Mouse (Mus musculus): Measurements from ENCODE around the gene Smpdl3b. TPM values are rescaled to one million over a fixed set of nuclear protein-coding genes. Genes with fewer than 3 reads are reported as not detected.
A peak's percentile ranks its signal among the peaks of the same experiment; 100 is the strongest.

Gene Smpdl3b
- polyA plus RNA-seq, 1 experiment from 2014 or later: 5.2 TPM

GRCm38 (mm10) chr4:132734766-132735165 lies 22.3 kb downstream of the Smpdl3b start:
- TF ChIP-seq CTCF (IDR thresholded peaks at IDR 0.05; ENCODE audit: low read depth): no peak
- TF ChIP-seq EP300 (optimal IDR thresholded peaks at IDR 0.05): no peak
- ATAC-seq (ENCODE audit: low FRiP score, low TSS enrichment) (no peak), DNase-seq (ENCODE audit: low spot score) (no peak)
- H3K27me3 ChIP-seq (ENCODE audit: control insufficient read depth, insufficient read depth, low read length): no peaks in the 10 kb centered on the region
- H3K9me3 ChIP-seq (ENCODE audit: control insufficient read depth, low read length): no peaks in the 10 kb centered on the region
- no peaks in the 10 kb centered on the region for H3K4me1 ChIP-seq (replicated peaks; ENCODE audit: control insufficient read depth, insufficient read depth)
- H3K4me3 ChIP-seq (ENCODE audit: low read depth, low read length): no peak overlapping the region
- no peak overlapping the region for H3K9ac ChIP-seq (ENCODE audit: low read length)
- H3K27ac ChIP-seq (replicated peaks): no peak overlapping the region
- 91% methylated on average over 2 of the region's 2 CpGs for WGBS
- no peak overlapping the region for H3K4me2 ChIP-seq (replicated peaks; ENCODE audit: low read depth)
- no peaks in the 10 kb centered on the region for H3K36me3 ChIP-seq (ENCODE audit: control insufficient read depth, insufficient read depth, low read length)

GRCm38 (mm10) chr4:132733071-132733770 lies 23.8 kb downstream of the Smpdl3b start:
- DNase-seq (ENCODE audit: low spot score): no peak
- H3K27ac ChIP-seq (replicated peaks): no peak overlapping the region
- WGBS: 93% methylated on average over 25 of the region's 25 CpGs
- no peaks in the 10 kb centered on the region for H3K4me1 ChIP-seq (replicated peaks; ENCODE audit: control insufficient read depth, insufficient read depth)
- H3K27me3 ChIP-seq (ENCODE audit: control insufficient read depth, insufficient read depth, low read length): no peaks in the 10 kb centered on the region
- H3K4me2 ChIP-seq (replicated peaks; ENCODE audit: low read depth): no peak overlapping the region
- peak; percentile 28 for TF ChIP-seq CTCF (IDR thresholded peaks at IDR 0.05; ENCODE audit: low read depth)
- TF ChIP-seq EP300 (optimal IDR thresholded peaks at IDR 0.05): no peak
- H3K4me3 ChIP-seq (ENCODE audit: low read depth, low read length): no peak overlapping the region
- no peak overlapping the region for H3K9ac ChIP-seq (ENCODE audit: low read length)
- H3K36me3 ChIP-seq (ENCODE audit: control insufficient read depth, insufficient read depth, low read length): no peaks in the 10 kb centered on the region
- no peak for ATAC-seq (ENCODE audit: low FRiP score, low TSS enrichment)
- no peaks in the 10 kb centered on the region for H3K9me3 ChIP-seq (ENCODE audit: control insufficient read depth, low read length)

GRCm38 (mm10) chr4:132732148-132732684 lies 24.8 kb downstream of the Smpdl3b start, which contains the start of gene Xkr8:
Xkr8 (minus strand) TSS chr4:132732546.
- no peak within 1 kb of the TSS; the same call in 1 of the 2 replicates for H3K27ac ChIP-seq (replicated peaks)
- WGBS: 2% methylated on average over 34 of the region's 34 CpGs

DNA sequence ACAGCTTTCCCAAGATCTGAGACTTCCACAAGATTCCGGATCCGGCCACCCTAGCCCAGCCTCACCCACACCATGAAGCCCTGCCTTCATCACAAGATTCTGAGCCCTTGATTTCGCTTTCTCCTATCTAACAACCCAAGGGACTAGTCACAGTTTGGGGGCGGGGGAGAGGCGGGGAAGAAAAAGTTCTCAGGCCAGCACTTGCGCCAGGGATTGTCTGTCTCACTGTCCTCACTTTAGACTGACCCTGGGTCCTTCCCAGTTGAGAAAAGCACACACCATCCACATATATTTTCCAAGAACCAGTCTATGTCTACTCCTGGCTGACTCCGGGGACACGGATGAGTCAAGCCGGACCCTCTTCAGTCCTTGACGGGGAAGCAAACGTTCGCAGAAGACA lies 25.4 kb downstream of the Smpdl3b start:
- ATAC-seq (ENCODE audit: low FRiP score, low TSS enrichment) (no peak), DNase-seq (ENCODE audit: low spot score) (no peak)
- no peaks in the 10 kb centered on the region for H3K4me1 ChIP-seq (replicated peaks; ENCODE audit: control insufficient read depth, insufficient read depth)
- H3K9ac ChIP-seq (ENCODE audit: low read length): peak overlapping the region; percentile 65
- WGBS: 36% methylated on average over 12 of the region's 12 CpGs
- H3K27me3 ChIP-seq (ENCODE audit: control insufficient read depth, insufficient read depth, low read length): no peaks in the 10 kb centered on the region
- TF ChIP-seq EP300 (optimal IDR thresholded peaks at IDR 0.05) (no peak), CTCF (IDR thresholded peaks at IDR 0.05; ENCODE audit: low read depth) (no peak)
- H3K4me3 ChIP-seq (ENCODE audit: low read depth, low read length): peak overlapping the region; percentile 57
- no peaks in the 10 kb centered on the region for H3K9me3 ChIP-seq (ENCODE audit: control insufficient read depth, low read length)
- H3K27ac ChIP-seq (replicated peaks): no peak overlapping the region; the same call in 1 of the 2 replicates
- H3K36me3 ChIP-seq (ENCODE audit: control insufficient read depth, insufficient read depth, low read length): no peaks in the 10 kb centered on the region
- peak overlapping the region; percentile 92 for H3K4me2 ChIP-seq (replicated peaks; ENCODE audit: low read depth)

More at GRCm38 (mm10) chr4:132732148-132732684, 24.8 kb downstream of the Smpdl3b start, which contains the start of gene Xkr8:
- no peaks in the 10 kb centered on the region for H3K27me3 ChIP-seq (ENCODE audit: control insufficient read depth, insufficient read depth, low read length)
- no peaks in the 10 kb centered on the region for H3K4me1 ChIP-seq (replicated peaks; ENCODE audit: control insufficient read depth, insufficient read depth)
- ATAC-seq (ENCODE audit: low FRiP score, low TSS enrichment) (peak; percentile 92), DNase-seq (ENCODE audit: low spot score) (peak; percentile 95)
- peak within 1 kb of the TSS; percentile 92 for H3K4me2 ChIP-seq (replicated peaks; ENCODE audit: low read depth)
- H3K9ac ChIP-seq (ENCODE audit: low read length): peak within 1 kb of the TSS; percentile 65
- TF ChIP-seq CTCF (IDR thresholded peaks at IDR 0.05; ENCODE audit: low read depth): peak; percentile 50; the same call in 1 of the 2 replicates
- TF ChIP-seq EP300 (optimal IDR thresholded peaks at IDR 0.05): no peak
- H3K4me3 ChIP-seq (ENCODE audit: low read depth, low read length): peak within 1 kb of the TSS; percentile 57
- H3K9me3 ChIP-seq (ENCODE audit: control insufficient read depth, low read length): no peaks in the 10 kb centered on the region
- no peaks in the 10 kb centered on the region for H3K36me3 ChIP-seq (ENCODE audit: control insufficient read depth, insufficient read depth, low read length)

GRCm38 (mm10) chr4:132728233-132728632 lies 28.8 kb downstream of the Smpdl3b start:
- Histone ChIP-seq H3K36me3 (ENCODE audit: control insufficient read depth, insufficient read depth, low read length) (no peaks in the 10 kb centered on the region; the same call in 1 of the 2 replicates), H3K9ac (ENCODE audit: low read length) (no peak overlapping the region), H3K4me1 (replicated peaks; ENCODE audit: control insufficient read depth, insufficient read depth) (no peaks in the 10 kb centered on the region), H3K4me3 (ENCODE audit: low read depth, low read length) (no peak overlapping the region), H3K9me3 (ENCODE audit: control insufficient read depth, low read length) (no peaks in the 10 kb centered on the region), H3K27me3 (ENCODE audit: control insufficient read depth, insufficient read depth, low read length) (no peaks in the 10 kb centered on the region), H3K27ac (replicated peaks) (no peak overlapping the region), H3K4me2 (replicated peaks; ENCODE audit: low read depth) (no peak overlapping the region)
- DNase-seq (ENCODE audit: low spot score) (no peak), ATAC-seq (ENCODE audit: low FRiP score, low TSS enrichment) (no peak)
- 79% methylated on average over 8 of the region's 8 CpGs for WGBS
- TF ChIP-seq CTCF (IDR thresholded peaks at IDR 0.05; ENCODE audit: low read depth) (no peak), EP300 (optimal IDR thresholded peaks at IDR 0.05) (no peak)

GRCm38 (mm10) chr4:132718251-132718650 lies 38.8 kb downstream of the Smpdl3b start:
- H3K4me1 ChIP-seq (replicated peaks; ENCODE audit: control insufficient read depth, insufficient read depth): no peaks in the 10 kb centered on the region
- H3K9ac ChIP-seq (ENCODE audit: low read length): no peak overlapping the region
- TF ChIP-seq CTCF (IDR thresholded peaks at IDR 0.05; ENCODE audit: low read depth) (no peak), EP300 (optimal IDR thresholded peaks at IDR 0.05) (no peak)
- whole genome bisulfite sequencing: 91% methylated on average over 1 of the region's 1 CpGs
- no peak overlapping the region for H3K4me3 ChIP-seq (ENCODE audit: low read depth, low read length)
- H3K36me3 ChIP-seq (ENCODE audit: control insufficient read depth, insufficient read depth, low read length): peaks cover 6% of the 10 kb centered on the region; the same call in 1 of the 2 replicates
- no peak overlapping the region for H3K4me2 ChIP-seq (replicated peaks; ENCODE audit: low read depth)
- H3K27ac ChIP-seq (replicated peaks): no peak overlapping the region
- H3K27me3 ChIP-seq (ENCODE audit: control insufficient read depth, insufficient read depth, low read length): no peaks in the 10 kb centered on the region
- DNase-seq (ENCODE audit: low spot score) (no peak), ATAC-seq (ENCODE audit: low FRiP score, low TSS enrichment) (no peak)
- no peaks in the 10 kb centered on the region for H3K9me3 ChIP-seq (ENCODE audit: control insufficient read depth, low read length)
